Mouse (Mus musculus) olfactory bulb, adult 2 months (tissue): ENCODE results near the gene Gm17078. TPM values are rescaled to one million over a fixed set of nuclear protein-coding genes. Genes with fewer than 3 reads are reported as not detected.
"Not testable (repeated sequence)": the region's sequence is repeated elsewhere in the genome, so short reads cannot be mapped to it uniquely, and the experiment has no call there.

Experiments used
- H3K27ac ChIP-seq: fragments of 200-500 bp; 2 replicates; pipeline ENCODE4 v1.5.1; 2012; ENCODE audit warnings: low read depth, low read length; ENCODE audit not compliant: insufficient read depth
- H3K4me1 ChIP-seq: fragments of 200-500 bp; 2 replicates; pipeline ENCODE4 v1.6.1; 2012; ENCODE audit warnings: low read length; ENCODE audit not compliant: control insufficient read depth, insufficient read depth
- H3K4me3 ChIP-seq: fragments of 200-500 bp; 2 replicates; pipeline ENCODE4 v1.5.1; 2012; ENCODE audit warnings: mild to moderate bottlenecking, low read depth, low read length, moderate library complexity; ENCODE audit not compliant: insufficient read depth
- CTCF ChIP-seq: fragments of 200-500 bp; IDR thresholded peaks from 2 replicates; pipeline ENCODE4 v1.5.1; 2012; ENCODE audit warnings: low read depth, mild to moderate bottlenecking, low read length, moderate library complexity; ENCODE audit not compliant: insufficient read depth
- POLR2A ChIP-seq: fragments of 200-500 bp; IDR thresholded peaks from 2 replicates; pipeline ENCODE4 v1.6.1; 2012; ENCODE audit warnings: mild to moderate bottlenecking, low read depth, low read length, moderate library complexity; ENCODE audit not compliant: insufficient read depth
- WGBS: fragments of 180-500 bp; shearing (Covaris S2); methylation state at CpG from one replicate; pipeline ENCODE4 v1.1.7; 2018; 5-methylcytosine and 5-hydroxymethylcytosine counted together
- polyA plus RNA-seq: library from polyadenylated mRNA; stranded (reverse); fragments of >200 nt; gene quantifications from 2 replicates; pipeline ENCODE4 v1.2.4, GENCODE M21; 2012; ENCODE audit warnings: low replicate concordance; ENCODE audit not compliant: missing spikeins, insufficient read depth, insufficient read length

Gm17078 gene
- not detected in 2 replicates for polyA plus RNA-seq

DNA sequence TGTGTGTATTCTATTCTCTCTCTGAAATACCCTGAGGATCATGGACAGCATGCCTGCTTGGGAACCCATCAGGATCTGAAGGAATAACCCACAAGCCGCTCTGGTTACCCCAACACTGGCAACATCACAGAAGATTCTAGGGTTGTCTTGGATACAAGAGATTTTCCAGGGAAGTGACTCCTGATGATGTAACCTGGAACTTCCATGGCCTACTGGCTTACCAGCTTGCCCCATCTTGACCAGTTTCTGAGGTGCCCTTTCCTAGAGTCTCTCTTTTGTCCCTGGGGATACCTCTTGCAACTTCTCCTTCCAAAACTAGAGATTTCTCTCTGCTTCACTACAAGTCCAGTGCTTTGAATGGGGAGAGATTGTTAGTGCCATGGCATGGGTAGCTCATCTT, at the start of gene Gm17078:
Gene Gm17078, minus strand, starts transcription at position 101 of the 400 bp plus-strand sequence.
- no peak within 1 kb of the TSS for H3K4me3 ChIP-seq
- 86% methylated on average over 1 of the region's 1 CpGs for WGBS
- H3K4me1 ChIP-seq = no peaks in the 10 kb centered on the region
- no peak within 1 kb of the TSS for H3K27ac ChIP-seq
- no peak for TF ChIP-seq POLR2A
- TF ChIP-seq CTCF = no peak

DNA sequence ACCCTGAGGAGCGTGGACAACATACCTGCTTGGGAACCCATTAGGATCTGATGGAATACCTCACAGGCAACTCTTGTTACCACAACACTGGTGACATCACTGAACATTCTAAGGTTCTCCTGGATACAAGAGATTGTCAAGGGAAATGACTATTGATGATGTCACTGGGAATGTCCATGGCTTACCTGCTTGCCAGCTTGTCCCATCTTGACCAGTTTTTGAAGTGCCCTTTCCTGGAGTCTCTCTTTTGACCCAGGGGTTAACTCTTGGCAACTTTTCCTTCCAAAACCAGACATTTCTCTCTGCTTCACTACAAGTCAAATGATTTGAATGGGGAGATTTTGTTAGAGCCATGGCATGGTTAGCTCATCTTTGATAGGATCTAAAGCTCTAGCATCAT, 24.5 kb upstream of the Gm17078 start, which contains the start of gene Gm4181:
Gene Gm4181, minus strand, starts transcription at position 101 of the 400 bp plus-strand sequence.
- H3K27ac ChIP-seq, H3K4me1 ChIP-seq, H3K4me3 ChIP-seq: not testable (repeated sequence)
- 88% methylated on average over 1 of the region's 1 CpGs for WGBS

DNA sequence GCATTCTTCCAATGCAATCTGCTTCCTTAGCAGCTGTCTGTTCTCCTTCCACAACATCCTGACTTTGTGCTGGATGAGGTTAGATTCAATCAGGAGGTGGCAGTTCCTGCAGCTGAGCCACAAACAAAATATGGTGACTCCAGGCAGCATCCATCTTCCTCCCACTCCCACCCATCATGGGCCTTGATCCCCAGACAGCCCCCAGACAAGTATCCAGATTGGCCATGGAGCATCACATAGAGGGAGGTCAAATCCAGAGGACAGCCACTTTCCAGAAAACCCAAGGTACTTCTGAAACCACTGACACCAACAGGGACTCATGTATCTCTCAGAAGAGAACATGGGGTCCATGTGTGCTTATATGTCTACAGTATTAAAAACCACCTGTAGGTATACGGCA, 21.3 kb upstream of the Gm17078 start:
- H3K4me1 ChIP-seq, H3K4me3 ChIP-seq, H3K27ac ChIP-seq: not testable (repeated sequence)
- WGBS = 97% methylated on average over 1 of the region's 1 CpGs

DNA sequence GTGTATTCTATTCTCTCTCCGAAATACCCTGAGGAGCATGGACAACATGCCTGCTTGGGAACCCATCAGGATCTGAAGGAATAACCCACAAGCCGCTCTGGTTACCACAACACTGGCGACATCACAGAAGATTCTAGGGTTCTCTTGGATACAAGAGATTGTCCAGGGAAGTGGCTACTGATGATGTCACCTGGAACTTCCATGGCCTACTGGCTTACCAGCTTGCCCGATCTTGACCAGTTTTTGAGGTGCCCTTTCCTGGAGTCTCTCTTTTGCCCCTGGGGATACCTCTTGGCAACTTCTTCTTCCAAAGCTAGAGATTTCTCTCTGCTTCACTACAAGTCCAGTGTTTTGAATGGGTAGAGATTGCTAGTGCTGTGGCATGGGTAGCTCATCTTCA, 19.1 kb downstream of the Gm17078 start, which contains the start of gene Gm17174:
Gene Gm17174, minus strand, starts transcription at position 101 of the 400 bp plus-strand sequence.
- WGBS = 97% methylated on average over 4 of the region's 4 CpGs
- not testable (repeated sequence) for H3K4me3 ChIP-seq, H3K27ac ChIP-seq, H3K4me1 ChIP-seq

DNA sequence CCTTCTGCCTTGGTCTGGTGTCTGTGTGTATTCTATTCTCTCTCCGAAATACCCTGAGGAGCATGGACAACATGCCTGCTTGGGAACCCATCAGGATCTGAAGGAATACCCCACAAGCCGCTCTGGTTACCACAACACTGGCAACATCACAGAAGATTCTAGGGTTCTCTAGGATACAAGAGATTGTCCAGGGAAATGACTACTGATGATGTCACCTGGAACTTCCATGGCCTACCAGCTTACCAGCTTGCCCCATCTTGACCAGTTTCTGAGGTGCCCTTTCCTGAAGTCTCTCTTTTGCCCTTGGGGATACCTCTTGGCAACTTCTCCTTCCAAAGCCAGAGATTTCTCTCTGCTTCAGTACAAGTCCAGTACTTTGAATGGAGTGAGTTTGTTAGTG, 37.1 kb downstream of the Gm17078 start, which contains the start of gene Gm17175:
Gene Gm17175, minus strand, starts transcription at position 101 of the 400 bp plus-strand sequence.
- H3K27ac ChIP-seq = not testable (repeated sequence)
- 94% methylated on average over 2 of the region's 2 CpGs for WGBS

More for the DNA sequence above, 37.1 kb downstream of the Gm17078 start, which contains the start of gene Gm17175:
- not testable (repeated sequence) for H3K4me1 ChIP-seq, H3K4me3 ChIP-seq

Other genes with a start within 250 kb of the Gm17078 start
- not detected in 2 replicates for gene Gm7247, start 249.6 kb downstream of the Gm17078 start, polyA plus RNA-seq
- gene Vmn2r88, start 200.5 kb downstream of the Gm17078 start, polyA plus RNA-seq = not detected in 2 replicates
- not detected in 2 replicates for gene Vmn2r89, start 159.5 kb downstream of the Gm17078 start, polyA plus RNA-seq
- not detected in 2 replicates for gene Gm5622, start 58.5 kb downstream of the Gm17078 start, polyA plus RNA-seq
- gene Gm17175, start 37.2 kb downstream of the Gm17078 start, polyA plus RNA-seq = not detected in 2 replicates
- not detected in 2 replicates for gene Gm17174, start 19.2 kb downstream of the Gm17078 start, polyA plus RNA-seq
- gene Gm4181, start 24.4 kb upstream of the Gm17078 start, polyA plus RNA-seq = not detected in 2 replicates
- not detected in 2 replicates for gene Gm17079, start 84.2 kb upstream of the Gm17078 start, polyA plus RNA-seq
- gene Gm5800, start 105.9 kb upstream of the Gm17078 start, polyA plus RNA-seq = not detected in 2 replicates
- gene Ang4, start 162.3 kb upstream of the Gm17078 start, polyA plus RNA-seq = not detected in 2 replicates
- not detected in 2 replicates for gene AY358078, start 188.7 kb upstream of the Gm17078 start, polyA plus RNA-seq
- gene Ear6, start 242.4 kb upstream of the Gm17078 start, polyA plus RNA-seq = not detected in 2 replicates